Mouse (Mus musculus): ENCODE data around the gene Iqsec1. TPM values are rescaled to one million over a fixed set of nuclear protein-coding genes. Genes with fewer than 3 reads are reported as not detected.

Iqsec1 gene
- total and polyA plus RNA-seq, 2 experiments = 8.9 to 69.3 TPM

GRCm38 (mm10) chr6:90987561-90988298, 755 bp downstream of the Iqsec1 start:
- Histone ChIP-seq H3K9ac (ENCODE audit: low read depth, low read length) (peak overlapping the region; percentile 40), H3K4me3 (ENCODE audit: insufficient read depth, low read depth, low read length) (peak overlapping the region; percentile 56), H3K36me3 (ENCODE audit: control insufficient read depth, insufficient read depth, low read length) (no peaks in the 10 kb centered on the region), H3K4me1 (ENCODE audit: control insufficient read depth, insufficient read depth, low read length) (peaks cover 2% of the 10 kb centered on the region; the same call in 1 of the 2 replicates), H3K27ac (replicated peaks; ENCODE audit: insufficient read depth, low read depth, low read length) (no peak overlapping the region), H3K79me2 (ENCODE audit: control insufficient read depth, insufficient read depth, low read length) (no peaks in the 10 kb centered on the region), H3K27me3 (ENCODE audit: control insufficient read depth, insufficient read depth, low read length) (peaks cover 15% of the 10 kb centered on the region)
- 2% methylated on average over 76 of the region's 76 CpGs for WGBS
- DNase-seq (ENCODE audit: extremely low read depth, low read depth, low spot score) = no peak
- no peak for TF ChIP-seq CTCF (IDR thresholded peaks at IDR 0.05; ENCODE audit: low read depth, low read length)
- no peak for TF ChIP-seq POLR2A (IDR thresholded peaks at IDR 0.05; ENCODE audit: extremely low read depth, insufficient read depth, low read length)

GRCm38 (mm10) chr6:90984101-90984500, 4.4 kb downstream of the Iqsec1 start:
- peaks cover 15% of the 10 kb centered on the region for H3K27me3 ChIP-seq (ENCODE audit: control insufficient read depth, insufficient read depth, low read length)
- no peak overlapping the region for H3K9ac ChIP-seq (ENCODE audit: low read depth, low read length)
- H3K36me3 ChIP-seq (ENCODE audit: control insufficient read depth, insufficient read depth, low read length) = no peaks in the 10 kb centered on the region
- no peak for DNase-seq (ENCODE audit: extremely low read depth, low read depth, low spot score)
- 66% methylated on average over 3 of the region's 3 CpGs for WGBS
- TF ChIP-seq POLR2A (IDR thresholded peaks at IDR 0.05; ENCODE audit: extremely low read depth, insufficient read depth, low read length) (no peak), CTCF (IDR thresholded peaks at IDR 0.05; ENCODE audit: low read depth, low read length) (no peak)
- H3K4me3 ChIP-seq (ENCODE audit: insufficient read depth, low read depth, low read length) = no peak overlapping the region
- peaks cover under 1% of the 10 kb centered on the region; the same call in 1 of the 2 replicates for H3K4me1 ChIP-seq (ENCODE audit: control insufficient read depth, insufficient read depth, low read length)
- no peak overlapping the region for H3K27ac ChIP-seq (replicated peaks; ENCODE audit: insufficient read depth, low read depth, low read length)
- H3K79me2 ChIP-seq (ENCODE audit: control insufficient read depth, insufficient read depth, low read length) = no peaks in the 10 kb centered on the region

- no peaks in the 10 kb centered on the region for H3K27me3 ChIP-seq (ENCODE audit: control insufficient read depth, insufficient read depth, low read length)
- 89% methylated on average over 2 of the region's 2 CpGs for WGBS
- H3K79me2 ChIP-seq (ENCODE audit: control insufficient read depth, insufficient read depth, low read length) = no peaks in the 10 kb centered on the region
- H3K4me3 ChIP-seq (ENCODE audit: insufficient read depth, low read depth, low read length) = no peak overlapping the region
- no peak overlapping the region for H3K27ac ChIP-seq (replicated peaks; ENCODE audit: insufficient read depth, low read depth, low read length)
- TF ChIP-seq POLR2A (IDR thresholded peaks at IDR 0.05; ENCODE audit: extremely low read depth, insufficient read depth, low read length) = no peak
- TF ChIP-seq CTCF (IDR thresholded peaks at IDR 0.05; ENCODE audit: low read depth, low read length) = no peak
- H3K36me3 ChIP-seq (ENCODE audit: control insufficient read depth, insufficient read depth, low read length) = no peaks in the 10 kb centered on the region
- no peak for DNase-seq (ENCODE audit: extremely low read depth, low read depth, low spot score)
- H3K4me1 ChIP-seq (ENCODE audit: control insufficient read depth, insufficient read depth, low read length) = no peaks in the 10 kb centered on the region
- H3K9ac ChIP-seq (ENCODE audit: low read depth, low read length) = no peak overlapping the region
These were observed 14.2 kb downstream of the Iqsec1 start for GRCm38 (mm10) chr6:90974279-90974678.

- H3K4me1 ChIP-seq (ENCODE audit: control insufficient read depth, insufficient read depth, low read length) = no peaks in the 10 kb centered on the region
- H3K9ac ChIP-seq (ENCODE audit: low read depth, low read length) = no peak overlapping the region
- TF ChIP-seq CTCF (IDR thresholded peaks at IDR 0.05; ENCODE audit: low read depth, low read length) = no peak
- no peak for TF ChIP-seq POLR2A (IDR thresholded peaks at IDR 0.05; ENCODE audit: extremely low read depth, insufficient read depth, low read length)
- 67% methylated on average over 2 of the region's 2 CpGs for WGBS
- H3K27me3 ChIP-seq (ENCODE audit: control insufficient read depth, insufficient read depth, low read length) = no peaks in the 10 kb centered on the region
- DNase-seq (ENCODE audit: extremely low read depth, low read depth, low spot score) = no peak
- H3K27ac ChIP-seq (replicated peaks; ENCODE audit: insufficient read depth, low read depth, low read length) = no peak overlapping the region
- no peaks in the 10 kb centered on the region for H3K36me3 ChIP-seq (ENCODE audit: control insufficient read depth, insufficient read depth, low read length)
- H3K4me3 ChIP-seq (ENCODE audit: insufficient read depth, low read depth, low read length) = no peak overlapping the region
- H3K79me2 ChIP-seq (ENCODE audit: control insufficient read depth, insufficient read depth, low read length) = no peaks in the 10 kb centered on the region
These were observed 19.1 kb downstream of the Iqsec1 start for GRCm38 (mm10) chr6:90969341-90969871.

- no peaks in the 10 kb centered on the region for H3K79me2 ChIP-seq (ENCODE audit: control insufficient read depth, insufficient read depth, low read length)
- H3K4me1 ChIP-seq (ENCODE audit: control insufficient read depth, insufficient read depth, low read length) = no peaks in the 10 kb centered on the region
- no peak for DNase-seq (ENCODE audit: extremely low read depth, low read depth, low spot score)
- H3K4me3 ChIP-seq (ENCODE audit: insufficient read depth, low read depth, low read length) = no peak overlapping the region
- H3K9ac ChIP-seq (ENCODE audit: low read depth, low read length) = no peak overlapping the region
- 64% methylated on average over 4 of the region's 4 CpGs for WGBS
- H3K27me3 ChIP-seq (ENCODE audit: control insufficient read depth, insufficient read depth, low read length) = 0 out of 2 replicates have a peak, but pooled peaks cover 2% of the 10 kb centered on the region
- H3K27ac ChIP-seq (replicated peaks; ENCODE audit: insufficient read depth, low read depth, low read length) = no peak overlapping the region
- H3K36me3 ChIP-seq (ENCODE audit: control insufficient read depth, insufficient read depth, low read length) = no peaks in the 10 kb centered on the region
- no peak for TF ChIP-seq POLR2A (IDR thresholded peaks at IDR 0.05; ENCODE audit: extremely low read depth, insufficient read depth, low read length)
These were observed 35.1 kb downstream of the Iqsec1 start for GRCm38 (mm10) chr6:90953349-90953748.

- H3K36me3 ChIP-seq (ENCODE audit: control insufficient read depth, insufficient read depth, low read length) = no peaks in the 10 kb centered on the region
- DNase-seq (ENCODE audit: extremely low read depth, low read depth, low spot score) = no peak
- H3K27me3 ChIP-seq (ENCODE audit: control insufficient read depth, insufficient read depth, low read length) = no peaks in the 10 kb centered on the region
- no peaks in the 10 kb centered on the region for H3K79me2 ChIP-seq (ENCODE audit: control insufficient read depth, insufficient read depth, low read length)
- 65% methylated on average over 2 of the region's 2 CpGs for WGBS
- H3K4me1 ChIP-seq (ENCODE audit: control insufficient read depth, insufficient read depth, low read length) = no peaks in the 10 kb centered on the region
- H3K27ac ChIP-seq (replicated peaks; ENCODE audit: insufficient read depth, low read depth, low read length) = no peak overlapping the region
- TF ChIP-seq CTCF (IDR thresholded peaks at IDR 0.05; ENCODE audit: low read depth, low read length) (no peak), POLR2A (IDR thresholded peaks at IDR 0.05; ENCODE audit: extremely low read depth, insufficient read depth, low read length) (no peak)
- H3K9ac ChIP-seq (ENCODE audit: low read depth, low read length) = no peak overlapping the region
- H3K4me3 ChIP-seq (ENCODE audit: insufficient read depth, low read depth, low read length) = no peak overlapping the region
These were observed 37.5 kb downstream of the Iqsec1 start for GRCm38 (mm10) chr6:90950936-90951335.
